Mouse (Mus musculus) kidney, postnatal 25 days (tissue): ENCODE measurements at regions not wholly inside any gene's neighbourhood (a gene's known extent, or its start where the extent isn't known, plus 50 kb on each side); places are given as distances from the start of the nearest gene placed in this dataset.

Experiments
- DNase-seq, 2 experiments: peaks; one replicate each; pipeline ENCODE4 v3.0.0; 2021; ENCODE audit warnings: mixed read lengths in 2 of 2

- DNase-seq = peak in 1 of 2 experiments; percentile 39
Observed at GRCm38 (mm10) chr10:91300067-91300466, 119.0 kb upstream of the Tmpo start.

DNA sequence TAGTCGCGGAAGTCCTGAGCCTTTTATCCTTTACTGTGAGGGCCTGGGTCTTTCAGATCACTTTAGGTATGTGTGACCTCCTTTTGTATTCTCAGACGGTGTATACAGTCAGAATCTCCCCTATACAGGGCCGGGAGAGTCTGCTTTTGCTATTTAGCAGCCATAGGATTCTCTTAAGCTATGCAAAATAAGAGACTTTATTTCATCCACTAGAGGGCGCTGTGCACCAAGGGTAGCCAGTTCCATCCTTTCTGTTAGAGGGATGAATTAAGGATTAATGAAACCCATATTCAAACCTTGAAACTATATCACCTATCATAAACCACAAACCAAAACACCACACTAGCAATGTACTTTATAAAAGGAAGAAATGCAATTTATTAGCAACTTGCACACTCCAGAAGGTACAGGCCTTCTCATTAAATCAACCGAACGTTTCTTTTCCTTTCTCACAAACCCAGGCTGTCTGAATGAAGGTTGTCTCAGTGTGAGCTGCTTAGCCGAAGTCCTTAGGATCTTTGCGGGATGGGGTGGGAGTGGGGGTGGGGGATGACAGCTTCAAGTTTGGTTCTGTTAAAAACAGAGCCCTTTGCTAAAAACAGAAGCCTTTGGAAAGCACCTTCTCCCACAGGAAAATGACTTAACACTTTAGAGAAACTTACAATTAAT is 116.8 kb upstream of the Tmpo start:
- peak in 1 of 2 experiments; percentile 69 for DNase-seq

DNA sequence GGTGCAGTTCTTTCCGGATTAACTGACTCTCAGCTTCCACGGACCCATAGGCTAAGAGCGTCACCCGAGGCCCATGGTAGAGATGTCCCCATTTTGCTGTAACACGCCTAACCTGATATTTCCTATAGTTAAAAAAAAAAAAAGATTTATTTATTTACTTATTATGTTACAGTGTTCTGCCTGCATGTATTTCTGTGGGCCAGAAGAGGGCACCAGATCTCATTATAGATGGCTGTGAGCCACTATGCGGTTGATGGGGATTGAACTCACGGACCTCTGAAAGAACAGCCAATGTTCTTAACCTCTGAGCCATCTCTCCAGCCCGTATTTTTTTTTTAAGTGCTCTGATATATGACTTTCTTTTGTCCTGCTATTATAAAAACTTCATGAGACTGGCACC is 114.2 kb upstream of the Tmpo start:
- no peak for DNase-seq

DNA sequence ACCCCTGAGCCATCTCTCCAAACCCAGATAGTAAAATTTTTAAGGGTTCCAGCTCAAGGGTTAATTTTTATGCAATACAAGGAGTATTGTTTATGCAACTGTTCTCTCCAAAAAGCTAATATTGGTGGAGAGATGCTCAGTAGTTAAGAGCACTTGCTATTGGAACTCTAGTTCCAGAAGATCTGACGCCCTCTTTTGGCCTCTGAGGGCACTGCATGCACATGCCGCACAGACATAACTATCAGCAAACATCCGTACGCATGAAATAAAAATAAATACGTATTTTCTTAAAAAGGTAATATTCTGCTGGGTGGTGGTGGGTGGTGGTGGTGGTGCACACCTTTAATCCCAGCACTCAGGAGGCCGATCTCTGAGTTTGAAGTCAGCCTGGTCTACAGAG is 112.1 kb upstream of the Tmpo start:
- no peak for DNase-seq

- no peak for DNase-seq
Observed at GRCm38 (mm10) chr10:91284259-91284658, 103.1 kb upstream of the Tmpo start.

GRCm38 (mm10) chr10:91270955-91271741 is 90.0 kb upstream of the Tmpo start:
- DNase-seq = peak; percentile 82 to 87

- peak; percentile 71 for DNase-seq
Observed at GRCm38 (mm10) chr10:91270268-91270954, 89.3 kb upstream of the Tmpo start.

DNA sequence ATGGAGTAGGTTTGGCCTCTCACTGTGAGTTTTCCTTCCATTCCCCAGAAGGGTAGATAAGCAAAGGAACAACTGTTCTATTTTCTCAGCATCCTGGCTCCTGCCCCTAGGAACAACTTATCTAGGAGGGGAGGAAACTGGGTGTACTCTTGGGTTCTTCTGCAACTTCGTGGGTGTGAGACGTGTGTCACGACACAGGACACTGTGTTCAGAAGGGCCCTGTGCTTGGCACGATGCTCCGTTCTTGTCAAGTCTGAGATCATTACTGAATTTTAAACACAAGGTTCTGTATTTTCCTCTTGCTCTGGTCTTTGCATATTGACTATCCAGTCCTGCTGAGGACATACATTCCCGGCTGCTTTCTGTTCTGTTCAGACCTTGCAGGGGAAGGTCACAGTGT is 86.8 kb upstream of the Tmpo start:
- DNase-seq = no peak

- no peak for DNase-seq
Observed at GRCm38 (mm10) chr10:91260416-91260815, 79.3 kb upstream of the Tmpo start.

DNA sequence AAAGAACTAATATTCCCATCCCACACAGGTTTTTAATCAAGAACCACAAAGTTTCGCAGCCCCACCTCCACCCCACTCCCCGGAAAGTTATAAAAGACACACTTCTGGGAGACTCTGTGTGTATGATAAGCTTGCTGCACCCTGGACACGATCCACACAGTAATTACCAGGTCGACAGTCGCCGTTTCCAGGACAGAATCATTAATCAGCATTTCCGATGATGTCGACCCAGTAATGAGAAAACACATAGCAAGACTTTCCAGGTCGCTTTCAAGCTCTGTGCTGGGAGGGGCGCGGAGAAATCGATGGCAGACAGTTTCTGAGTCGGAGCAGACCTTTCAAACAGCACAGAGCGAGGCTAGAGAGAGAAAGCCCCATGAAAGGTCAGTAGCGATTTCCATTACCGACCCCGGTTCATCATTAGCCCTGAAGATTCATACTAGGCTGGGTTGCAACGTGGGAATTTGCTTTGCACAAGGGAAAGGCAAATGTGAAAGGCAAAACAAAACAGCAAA is 68.6 kb upstream of the Tmpo start:
- no peak for DNase-seq

DNA sequence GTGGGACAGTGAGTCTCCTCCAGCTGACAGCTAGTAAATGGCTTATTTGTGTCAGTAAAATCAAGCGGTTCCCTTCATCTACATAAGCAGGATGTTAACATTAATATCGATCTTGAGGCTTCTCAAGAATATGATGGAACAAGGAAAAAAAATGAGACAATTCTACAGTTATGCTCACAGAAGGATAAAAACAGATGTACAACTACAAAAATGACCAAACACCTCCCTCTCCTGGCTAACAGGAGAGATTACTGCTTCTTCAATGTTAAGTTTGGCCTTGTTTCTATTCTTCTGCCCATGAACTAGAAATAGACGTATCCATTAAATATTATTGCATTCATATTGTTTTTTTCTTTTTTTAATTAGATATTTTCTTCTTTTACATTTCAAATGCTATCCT is 63.2 kb upstream of the Tmpo start:
- no peak for DNase-seq

DNA sequence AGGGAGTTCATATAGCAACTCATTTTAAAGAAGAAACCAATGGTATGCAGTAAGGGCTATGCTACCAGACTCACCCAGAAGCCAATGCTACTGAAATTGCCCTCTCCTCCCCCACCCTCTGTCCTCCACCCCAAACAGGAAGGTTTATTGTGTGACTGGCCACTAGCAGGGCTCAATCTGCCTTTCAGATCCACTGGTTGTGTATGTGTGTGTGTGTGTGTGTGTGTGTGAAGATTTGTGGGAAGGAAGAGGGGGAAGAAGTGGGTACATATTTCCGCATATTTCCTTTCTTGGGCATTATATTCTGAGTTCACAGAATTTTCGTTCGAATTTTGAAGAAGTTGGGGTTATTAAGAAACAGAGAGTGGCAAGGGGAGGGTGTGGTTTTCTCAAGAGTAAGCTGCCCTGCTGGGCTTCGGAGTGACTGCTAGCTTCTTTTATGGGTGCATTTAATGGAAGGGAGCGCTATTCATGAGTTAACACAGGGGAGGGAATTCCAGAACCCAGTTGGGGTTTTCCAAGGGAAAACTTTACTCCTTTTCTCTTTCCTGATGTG is 61.5 kb upstream of the Tmpo start:
- DNase-seq = no peak

- DNase-seq = peak in 1 of 2 experiments; percentile 4
Observed at GRCm38 (mm10) chr10:91241611-91242005, 60.5 kb upstream of the Tmpo start.

DNA sequence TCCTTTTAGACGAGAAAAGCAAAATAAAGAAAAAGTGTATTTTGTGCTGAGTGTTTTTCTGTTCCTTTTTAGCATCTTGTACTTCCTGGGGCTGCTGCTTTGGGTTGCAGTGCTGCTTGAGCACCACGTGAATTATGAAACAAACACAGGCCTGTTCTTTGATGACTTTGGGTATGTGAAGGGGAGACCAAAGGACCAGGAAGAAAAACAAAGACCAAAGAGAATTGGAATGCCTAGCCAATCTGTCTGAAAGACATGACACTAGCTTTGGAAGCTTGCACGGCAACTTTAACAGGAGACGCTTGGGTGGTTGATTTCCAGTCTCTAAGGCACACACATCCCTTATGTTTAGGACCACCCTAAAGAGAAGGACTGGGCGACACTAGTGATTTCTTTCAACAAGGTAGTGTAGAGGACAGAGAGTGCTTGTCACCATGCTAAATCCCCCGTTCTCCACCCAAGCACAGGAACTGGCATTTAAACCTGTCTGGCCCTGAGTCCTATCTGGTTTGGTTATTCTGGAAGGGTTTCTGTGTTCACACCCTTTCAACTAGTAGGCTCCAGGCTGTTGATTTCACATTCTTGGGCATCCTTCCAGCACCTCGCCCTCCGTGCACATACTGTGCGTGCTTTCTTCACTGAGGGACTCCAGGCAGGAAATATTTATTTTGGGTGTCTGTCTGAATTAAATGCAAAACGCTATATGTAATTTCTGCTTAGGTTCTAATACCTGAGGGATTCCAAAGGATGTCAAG is 59.9 kb upstream of the Tmpo start:
- peak; percentile 76 to 80 for DNase-seq

DNA sequence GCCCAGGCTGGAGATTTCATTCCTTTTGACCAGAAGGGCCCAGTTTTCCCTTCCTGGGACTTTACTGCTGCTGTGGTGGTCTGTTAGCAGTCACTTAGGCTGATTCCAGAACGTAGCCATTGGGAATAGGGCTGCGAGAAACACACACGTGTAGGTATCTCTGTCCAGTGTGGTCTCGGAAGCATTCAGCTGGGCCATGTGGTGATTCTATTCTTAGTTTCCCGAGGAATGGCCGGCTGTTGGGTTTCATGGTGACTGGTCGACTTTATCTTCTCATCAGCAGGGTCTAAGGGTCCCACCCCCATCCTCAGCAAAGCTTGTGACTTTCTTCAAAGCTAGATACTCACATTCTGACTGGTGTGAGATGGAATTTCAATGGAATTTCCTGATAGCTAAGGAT is 59.2 kb upstream of the Tmpo start:
- DNase-seq = no peak

DNA sequence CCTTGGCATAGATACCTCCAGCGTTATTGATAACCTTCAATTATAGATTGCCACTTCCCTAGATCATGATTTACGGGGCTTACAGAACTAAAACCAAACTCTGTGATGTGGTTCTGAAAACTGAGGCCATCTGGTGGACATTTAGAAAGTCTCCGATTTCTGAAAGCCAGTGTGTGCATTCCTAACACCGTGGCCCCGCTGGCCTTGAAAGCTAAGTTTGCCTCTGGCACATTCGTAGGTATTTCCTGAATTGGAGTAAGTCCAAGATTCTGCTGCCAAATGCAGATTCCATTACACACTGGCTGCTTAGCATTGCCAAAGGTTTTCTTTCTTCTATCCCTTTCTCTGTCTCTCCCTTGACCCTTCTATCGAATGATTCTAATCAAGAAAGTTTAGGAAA is 55.7 kb upstream of the Tmpo start:
- peak; percentile 77 to 84 for DNase-seq

- DNase-seq = no peak
Observed at GRCm38 (mm10) chr10:91234709-91235108, 53.6 kb upstream of the Tmpo start.
